Mouse (Mus musculus) Patski (cell line): ENCODE measurements around the gene Arap1. TPM values are rescaled to one million over a fixed set of nuclear protein-coding genes. Genes with fewer than 3 reads are reported as not detected.

Source experiments
- ATAC-seq: fragments of 100-300 bp; one replicate; pipeline ENCODE4 v1.8.0; 2021
- CTCF ChIA-PET: fragments of 350-600 bp; sonication (Branson Sonifier 250); formaldehyde crosslinking; loops from one replicate; lab custom pipeline; 2022; ENCODE audit warnings: inconsistent platforms; lab: Charles Lee
- POLR2A ChIA-PET: fragments of 350-600 bp; sonication (Branson Sonifier 250); formaldehyde crosslinking; loops from one replicate; lab custom pipeline; 2022; ENCODE audit warnings: antibody characterized with exemption, inconsistent platforms; lab: Charles Lee
- DNase-seq: peaks from one replicate; pipeline ENCODE4 v3.0.0-alpha.2; 2011; ENCODE audit warnings: low read depth, low spot score
- H3K27me3 ChIP-seq: fragments of 371-371 bp; one replicate; pipeline ENCODE4 v1.5.1; 2021
- CTCF ChIP-seq: fragments of 100-300 bp; IDR thresholded peaks from one replicate; pipeline ENCODE4 v1.5.1; 2021
- in situ Hi-C: fragments of 300-500 bp; cut with MboI; formaldehyde crosslinking; loops from 3 replicates; pipeline ENCODE4 v1.11.1; 2018; ENCODE audit warnings: low pct_unique_long_range_greater_than_20kb, mixed read lengths
- polyA plus RNA-seq: library from polyadenylated mRNA; unstranded; gene quantifications from one replicate; pipeline ENCODE4 v1.2.3, GENCODE M21; 2021

Arap1 gene
- polyA plus RNA-seq, 1 experiment from 2014 or later = 31.1 TPM

DNA sequence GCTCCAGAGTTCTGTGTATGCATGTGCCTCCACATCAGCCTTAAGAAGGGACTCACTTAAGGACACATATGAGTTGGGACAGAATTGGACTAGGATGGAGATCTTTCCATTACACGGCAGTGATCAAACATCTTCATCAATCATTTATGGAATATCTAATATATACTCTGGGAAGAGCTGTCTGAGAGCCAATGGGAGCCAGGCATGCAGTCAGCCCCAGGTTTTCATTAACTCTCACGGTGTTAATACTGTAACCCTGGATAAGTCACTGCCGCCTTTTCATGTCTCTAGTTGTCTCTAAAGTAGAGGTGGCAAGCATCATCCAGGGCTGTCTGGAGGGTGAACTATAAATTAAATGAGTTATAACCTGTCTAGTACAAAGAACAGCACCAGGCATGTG is 34.8 kb upstream of the Arap1 start:
- ChIA-PET CTCF (no interaction called here), POLR2A (no interaction called here)
- no peak for TF ChIP-seq CTCF
- DNase-seq = no peak
- no peak for ATAC-seq
- in situ Hi-C loops = loop anchor here (5.0 kb wide), 1 partner anchor 59 kb away; no protein-coding TSS in a partner anchor
- no peaks in the 10 kb centered on the region for H3K27me3 ChIP-seq

DNA sequence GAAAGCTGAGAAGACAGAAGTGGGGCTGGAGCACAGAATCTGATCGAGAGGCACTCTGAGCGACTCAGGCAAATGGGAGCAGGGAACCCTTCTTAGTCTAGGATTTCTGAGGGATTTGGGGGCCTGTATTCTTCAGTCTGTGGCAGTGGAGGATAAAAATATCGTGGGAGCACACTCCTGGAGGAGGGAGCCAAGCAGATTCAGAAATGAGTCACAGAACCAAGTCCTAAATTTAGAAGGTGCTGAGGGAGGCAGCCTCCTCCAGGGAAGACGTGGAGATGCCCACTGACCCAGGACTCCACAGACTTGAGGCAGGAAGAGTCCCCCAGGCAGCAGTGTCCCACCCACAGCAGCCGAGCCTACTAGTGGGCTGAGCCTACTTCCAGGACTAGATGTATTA is 33.5 kb upstream of the Arap1 start:
- no peak for TF ChIP-seq CTCF
- CTCF ChIA-PET = no interaction called here
- H3K27me3 ChIP-seq = no peaks in the 10 kb centered on the region
- in situ Hi-C loops = loop anchor here (5.0 kb wide), 1 partner anchor 58 kb away; no protein-coding TSS in a partner anchor
- ATAC-seq (no peak), DNase-seq (no peak)
- POLR2A ChIA-PET = no interaction called here

DNA sequence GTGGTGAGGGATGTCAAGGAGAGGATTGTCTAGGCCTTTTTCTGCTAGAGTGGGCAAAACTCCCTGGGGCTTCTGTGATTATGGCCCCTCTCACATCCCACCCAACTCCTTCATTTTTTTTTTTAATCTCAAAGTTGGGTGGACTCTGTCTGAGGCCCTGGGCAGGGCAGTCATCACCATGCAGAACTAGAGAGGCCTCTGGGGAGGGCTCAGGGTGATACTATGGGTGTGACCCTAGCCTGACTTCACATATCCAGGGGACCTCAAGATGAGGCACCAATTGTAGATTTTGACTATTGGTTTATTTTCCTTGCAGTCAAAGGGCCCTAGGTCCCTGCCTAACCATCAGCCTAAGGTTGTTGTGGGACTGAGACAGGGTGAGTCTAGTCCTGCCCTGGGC is 32.2 kb upstream of the Arap1 start:
- ATAC-seq (no peak), DNase-seq (no peak)
- ChIA-PET POLR2A (no interaction called here), CTCF (no interaction called here)
- no peaks in the 10 kb centered on the region for H3K27me3 ChIP-seq
- in situ Hi-C loops = no loop called here
- no peak for TF ChIP-seq CTCF

DNA sequence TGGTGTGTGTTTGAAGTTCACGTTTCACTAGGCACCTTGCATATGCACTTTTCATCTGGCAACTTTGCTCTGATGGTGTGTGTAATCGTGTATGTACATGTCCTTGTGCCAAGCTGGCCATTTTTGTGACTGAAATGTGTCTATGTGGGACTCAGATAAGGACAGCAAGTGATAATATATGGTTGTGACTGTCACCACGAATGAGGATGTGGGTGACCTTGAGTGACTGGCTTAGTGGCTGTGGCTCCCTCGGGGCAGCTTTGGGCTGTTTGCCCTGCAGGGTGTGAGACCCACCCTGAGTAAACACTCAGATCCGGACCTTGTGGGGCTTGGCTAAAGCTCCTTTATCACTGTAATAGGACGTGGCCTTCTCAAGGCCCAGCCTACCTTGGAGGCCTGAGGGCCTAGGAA is 31.3 kb upstream of the Arap1 start:
- no peaks in the 10 kb centered on the region for H3K27me3 ChIP-seq
- POLR2A ChIA-PET = no interaction called here
- no peak for TF ChIP-seq CTCF
- ATAC-seq (no peak), DNase-seq (no peak)
- in situ Hi-C loops = no loop called here
- CTCF ChIA-PET = interaction anchor here (0.8 kb wide), 1 partner anchor 52 kb away, joined by 3 read pairs; no protein-coding TSS in a partner anchor

DNA sequence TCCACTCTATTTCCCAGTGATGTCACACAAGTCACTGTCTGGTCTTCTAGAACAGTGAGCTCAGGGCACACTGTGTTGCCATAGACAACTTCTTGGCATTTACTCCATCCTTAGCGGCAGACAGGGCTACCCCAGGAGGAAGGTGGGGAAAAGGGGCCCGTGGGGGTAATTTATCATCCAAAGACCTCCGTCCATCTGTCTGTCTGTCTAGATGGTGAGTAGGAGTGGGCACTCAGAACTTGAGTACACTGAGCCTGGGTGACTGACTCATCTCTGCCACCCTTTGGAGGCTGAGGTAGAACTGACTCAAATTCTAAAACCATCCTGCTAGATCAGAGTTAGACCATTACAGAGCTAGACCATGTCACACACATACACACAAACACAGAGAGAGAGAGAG is 30.9 kb upstream of the Arap1 start, which contains the start of gene Stard10:
TSS of gene Stard10 (plus strand) at position 73 of the 400 bp plus-strand sequence.
- CTCF ChIA-PET = interaction anchor here (0.8 kb wide), 1 partner anchor 51 kb away, joined by 3 read pairs; no protein-coding TSS in a partner anchor
- in situ Hi-C loops = no loop called here

DNA sequence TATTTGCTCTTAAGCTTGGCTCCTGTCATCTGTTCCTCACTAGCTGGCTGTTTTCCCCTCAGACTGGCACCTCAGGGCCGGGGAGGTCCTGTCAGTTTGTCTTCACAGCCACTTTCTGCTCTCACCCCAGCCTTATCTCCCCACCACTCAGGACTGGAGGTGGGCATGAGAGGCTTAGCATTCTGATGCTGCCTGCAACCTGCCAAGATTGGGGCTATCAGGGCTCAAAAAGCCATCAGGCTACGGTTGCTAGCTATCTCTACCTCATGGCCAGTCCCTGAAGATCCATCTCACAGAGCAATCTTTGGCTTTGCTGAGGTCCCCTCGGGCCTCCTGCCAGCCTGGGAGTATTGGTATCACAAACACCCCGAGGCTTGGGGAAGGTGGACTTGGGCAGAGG is 29.0 kb upstream of the Arap1 start:
- no peak for ATAC-seq
- no peaks in the 10 kb centered on the region for H3K27me3 ChIP-seq
- ChIA-PET POLR2A (no interaction called here), CTCF (no interaction called here)
- no peak for TF ChIP-seq CTCF
- no peak for DNase-seq
- in situ Hi-C loops = no loop called here

More for the DNA sequence above, 30.9 kb upstream of the Arap1 start, which contains the start of gene Stard10:
- H3K27me3 ChIP-seq = no peaks in the 10 kb centered on the region
- no peak for TF ChIP-seq CTCF
- no peak for ATAC-seq
- POLR2A ChIA-PET = no interaction called here
- no peak for DNase-seq

DNA sequence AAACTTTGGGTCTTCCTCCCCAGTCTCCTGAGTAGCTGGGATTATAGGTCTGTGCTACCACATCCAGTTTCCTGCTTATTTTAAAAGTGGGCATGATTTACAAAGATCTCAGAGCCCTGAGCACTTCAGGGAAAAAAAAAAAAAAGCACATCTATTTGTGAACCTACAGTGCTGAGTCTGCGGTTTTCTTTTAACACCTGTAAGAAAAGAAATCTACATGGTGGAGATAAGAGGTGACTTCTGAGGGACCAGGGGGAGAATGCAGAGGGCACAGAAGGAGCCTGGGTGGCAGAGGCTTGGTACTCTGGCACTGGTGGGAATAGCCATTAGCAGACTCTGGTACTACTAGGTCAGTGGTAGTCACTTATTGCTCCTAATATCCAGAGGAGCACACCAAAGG is 28.1 kb upstream of the Arap1 start:
- CTCF ChIA-PET = interaction anchor here (1.2 kb wide), 1 partner anchor 9 kb away, joined by 9 read pairs; no protein-coding TSS in a partner anchor
- H3K27me3 ChIP-seq = no peaks in the 10 kb centered on the region
- no peak for TF ChIP-seq CTCF
- POLR2A ChIA-PET = interaction anchor here (0.5 kb wide), 1 partner anchor 56 kb away, joined by 6 read pairs; no protein-coding TSS in a partner anchor
- DNase-seq (no peak), ATAC-seq (no peak)
- in situ Hi-C loops = no loop called here

DNA sequence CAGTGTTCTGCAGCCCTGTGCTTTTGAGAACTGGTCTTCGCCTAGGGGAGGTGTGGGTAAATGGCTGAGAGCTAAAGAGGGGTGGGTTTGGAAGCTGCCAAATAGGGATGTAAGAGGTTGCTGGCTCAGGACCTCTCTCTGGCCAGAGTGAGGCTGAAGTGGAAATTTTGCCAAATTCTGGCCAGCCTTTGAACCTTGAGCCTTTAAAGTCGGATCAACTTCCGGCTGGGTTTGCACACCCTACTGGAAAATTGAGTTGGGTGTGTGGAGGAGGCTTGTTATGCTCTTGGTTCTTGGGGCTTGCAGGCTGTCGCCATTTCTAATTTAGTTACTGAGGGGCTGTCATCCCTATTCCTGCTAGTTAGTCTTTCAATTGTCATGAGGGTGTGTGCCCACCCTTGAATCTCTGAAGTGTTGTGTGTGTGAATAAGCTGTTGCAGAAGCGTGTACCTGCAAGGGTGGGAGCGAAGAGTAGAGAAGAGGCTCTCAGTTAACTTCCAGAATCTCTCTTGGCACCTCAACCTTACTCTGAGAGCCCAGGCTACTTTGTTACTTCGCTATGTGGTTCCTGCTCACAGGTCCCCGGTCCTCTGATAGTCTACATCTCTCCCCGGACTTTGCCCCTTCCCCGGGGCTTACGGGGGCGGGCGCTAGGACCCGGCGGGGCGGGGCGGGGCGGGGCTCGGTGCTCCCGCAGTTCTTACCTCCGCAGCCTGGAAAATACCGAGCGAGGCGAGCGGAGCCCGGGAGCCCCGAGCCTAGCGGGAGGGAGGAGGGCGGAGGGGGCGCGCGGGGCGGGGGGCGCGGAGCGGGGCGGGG is 27.3 kb upstream of the Arap1 start:
- TF ChIP-seq CTCF = no peak
- CTCF ChIA-PET = interaction anchor here (1.2 kb wide), 1 partner anchor 10 kb away, joined by 9 read pairs; no protein-coding TSS in a partner anchor
- ATAC-seq (peak; percentile 55), DNase-seq (no peak)
- H3K27me3 ChIP-seq = no peaks in the 10 kb centered on the region
- in situ Hi-C loops = no loop called here
- POLR2A ChIA-PET = no interaction called here

DNA sequence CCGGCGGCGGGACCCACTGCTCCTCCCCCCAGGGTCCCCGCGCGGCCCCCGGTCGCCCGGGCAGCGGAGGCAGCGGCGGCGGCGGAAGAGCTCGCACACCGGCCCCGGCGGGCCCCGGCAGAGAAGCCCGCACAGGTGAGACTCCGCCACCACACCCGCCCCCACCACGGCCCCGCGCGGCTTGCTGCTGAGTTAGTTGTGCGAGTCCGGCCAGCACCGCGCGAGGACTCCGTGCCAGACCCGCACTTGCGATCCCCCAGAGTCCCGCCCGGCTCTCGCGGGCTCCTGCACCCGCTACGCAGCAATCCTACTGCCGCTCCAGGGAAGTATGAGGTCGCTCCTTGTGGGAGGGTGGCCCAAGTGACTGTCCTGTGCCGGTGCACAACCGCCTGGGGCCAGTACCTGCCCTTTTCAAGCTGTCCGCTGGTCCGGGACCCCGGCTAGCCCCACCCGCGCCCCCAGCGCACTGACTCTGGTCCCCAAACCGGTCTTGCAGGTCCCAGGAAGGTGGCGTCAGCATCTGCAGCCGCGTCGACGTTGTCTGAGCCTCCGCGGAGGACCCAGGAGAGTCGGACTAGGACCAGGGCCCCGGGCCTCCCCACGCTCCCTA is 26.5 kb upstream of the Arap1 start:
- CTCF ChIA-PET = interaction anchor here (1.2 to 1.6 kb wide), 3 partner anchors 10 to 46 kb away, joined by 4 to 9 read pairs (median 8); no protein-coding TSS in a partner anchor
- ATAC-seq (peak; percentile 45), DNase-seq (no peak)
- POLR2A ChIA-PET = interaction anchor here (0.6 to 1.4 kb wide), 4 partner anchors 10 to 47 kb away, joined by 3 to 9 read pairs (median 4); no protein-coding TSS in a partner anchor
- TF ChIP-seq CTCF = no peak
- in situ Hi-C loops = no loop called here
- no peaks in the 10 kb centered on the region for H3K27me3 ChIP-seq

DNA sequence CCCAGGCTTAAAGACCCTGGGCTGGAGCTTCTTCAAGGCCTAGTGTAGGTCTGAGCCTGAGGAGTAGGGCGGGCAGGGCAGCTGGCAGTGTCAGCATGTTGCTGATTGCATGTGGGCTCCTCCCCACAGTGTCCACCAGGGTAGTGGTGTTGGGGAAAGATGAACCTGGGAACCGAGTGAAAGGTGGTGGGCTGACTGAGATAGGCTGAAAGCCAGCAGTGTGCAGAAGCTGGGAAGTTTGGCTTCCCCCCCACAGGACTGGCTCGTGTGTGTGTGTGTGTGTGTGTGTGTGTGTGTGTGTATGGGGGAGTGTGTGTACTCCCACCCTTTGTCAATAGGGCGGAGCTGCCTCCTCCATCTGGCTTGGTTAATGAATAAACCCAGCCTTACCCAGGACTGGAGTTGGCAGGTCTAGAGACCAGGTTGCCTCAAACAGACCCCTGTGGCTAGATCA is 24.7 kb upstream of the Arap1 start:
- H3K27me3 ChIP-seq = no peaks in the 10 kb centered on the region
- in situ Hi-C loops = no loop called here
- ATAC-seq (no peak), DNase-seq (no peak)
- CTCF ChIA-PET = interaction anchor here (1.1 to 1.7 kb wide), 4 partner anchors 12 to 262 kb away, joined by 3 to 8 read pairs (median 4); partner anchors contain the start of gene Arap1
- POLR2A ChIA-PET = interaction anchor here (0.6 to 1.4 kb wide), 2 partner anchors 9 to 45 kb away, joined by 3 to 5 read pairs; no protein-coding TSS in a partner anchor
- no peak for TF ChIP-seq CTCF
